Mouse (Mus musculus): ENCODE results near the gene Olfr920. TPM values are rescaled to one million over a fixed set of nuclear protein-coding genes. Genes with fewer than 3 reads are reported as not detected.

Gene Olfr920
- total RNA-seq (2021) = under 1 TPM; 0.48 to 0.51 TPM
- long read RNA-seq, experiment 1 = 0 reads
- long read RNA-seq, experiment 2 = 0 reads

GRCm38 (mm10) chr9:38751999-38752398 lies at the start of gene Olfr920:
TSS of gene Olfr920 (plus strand) at chr9:38752299.
- no peak for DNase-seq (ENCODE audit: low spot score in 2 of 2)

GRCm38 (mm10) chr9:38718102-38718501 lies 34.0 kb upstream of the Olfr920 start, which contains the start of gene Vwa5a:
TSS of gene Vwa5a (plus strand) at chr9:38718268.
- no peak for DNase-seq (ENCODE audit: low spot score in 2 of 2)

- no peak for DNase-seq (ENCODE audit: low spot score in 2 of 2)
These were observed 33.1 kb upstream of the Olfr920 start for GRCm38 (mm10) chr9:38718927-38719441.

GRCm38 (mm10) chr9:38724044-38724443 lies 28.1 kb upstream of the Olfr920 start:
- no peak for DNase-seq (ENCODE audit: low spot score in 2 of 2)

GRCm38 (mm10) chr9:38728218-38728617 lies 23.9 kb upstream of the Olfr920 start:
- no peak for DNase-seq (ENCODE audit: low spot score in 2 of 2)

GRCm38 (mm10) chr9:38741408-38741807 lies 10.7 kb upstream of the Olfr920 start:
- DNase-seq (ENCODE audit: low spot score in 2 of 2) = no peak

GRCm38 (mm10) chr9:38744619-38745315 lies 7.3 kb upstream of the Olfr920 start:
- DNase-seq (ENCODE audit: low spot score in 2 of 2) = no peak

- no peak for DNase-seq (ENCODE audit: low spot score in 2 of 2)
These were observed 20.7 kb downstream of the Olfr920 start, which contains the start of gene Olfr921 for GRCm38 (mm10) chr9:38772768-38773167. TSS of gene Olfr921 (plus strand) at chr9:38773068.

GRCm38 (mm10) chr9:38792689-38793088 lies 40.6 kb downstream of the Olfr920 start:
- DNase-seq (ENCODE audit: low spot score in 2 of 2) = no peak

GRCm38 (mm10) chr9:38805696-38806095 lies 53.6 kb downstream of the Olfr920 start:
- DNase-seq (ENCODE audit: low spot score in 2 of 2) = no peak

Other genes starting within 250 kb of the Olfr920 start
- not detected for gene Olfr911-ps1, start 230.7 kb upstream of the Olfr920 start, total RNA-seq (2021)
- not detected for gene Olfr910, start 214.4 kb upstream of the Olfr920 start, total RNA-seq (2021)
- gene Olfr912, start 172.1 kb upstream of the Olfr920 start, total RNA-seq (2021) = not detected
- gene Olfr913, start 159.5 kb upstream of the Olfr920 start, total RNA-seq (2021) = not detected
- gene Olfr914, start 147.2 kb upstream of the Olfr920 start, total RNA-seq (2021) = not detected
- gene Olfr916, start 92.4 kb upstream of the Olfr920 start, total RNA-seq (2021) = not detected
- not detected for gene Olfr917, start 86.5 kb upstream of the Olfr920 start, total RNA-seq (2021)
- not detected for gene Olfr918, start 77.7 kb upstream of the Olfr920 start, total RNA-seq (2021)
- gene Olfr919, start 48.6 kb upstream of the Olfr920 start, total RNA-seq (2021) = not detected
- 10 to 100 TPM; 46.4 to 53.4 TPM for gene Vwa5a, start 34.0 kb upstream of the Olfr920 start, total RNA-seq (2021)
- gene Olfr921, start 20.8 kb downstream of the Olfr920 start, total RNA-seq (2021) = not detected
- not detected for gene Olfr922, start 62.3 kb downstream of the Olfr920 start, total RNA-seq (2021)
- not detected for gene Olfr923, start 74.2 kb downstream of the Olfr920 start, total RNA-seq (2021)
- gene Olfr924, start 92.2 kb downstream of the Olfr920 start, total RNA-seq (2021) = not detected
- gene Olfr26, start 102.8 kb downstream of the Olfr920 start, total RNA-seq (2021) = not detected
- not detected for gene Olfr926, start 124.8 kb downstream of the Olfr920 start, total RNA-seq (2021)
- gene Olfr930, start 177.5 kb downstream of the Olfr920 start, total RNA-seq (2021) = not detected
- gene Olfr933, start 220.0 kb downstream of the Olfr920 start, total RNA-seq (2021) = under 1 TPM in 1 of 2 experiments, not detected in 1; 0.11 TPM
- not detected for gene Olfr934, start 236.0 kb downstream of the Olfr920 start, total RNA-seq (2021)
- not detected for gene Olfr935, start 247.4 kb downstream of the Olfr920 start, total RNA-seq (2021)

All from adrenal gland, postnatal 4 days (tissue).